Mouse (Mus musculus): ENCODE measurements around the gene BC024978. TPM values are rescaled to one million over a fixed set of nuclear protein-coding genes. Genes with fewer than 3 reads are reported as not detected.
"Not testable (repeated sequence)": the region's sequence is repeated elsewhere in the genome, so short reads cannot be mapped to it uniquely, and the experiment has no call there.

The BC024978 gene
- polyA plus RNA-seq, 1 experiment from 2014 or later, result 3.5 TPM

GRCm38 (mm10) chr7:27231693-27232331, 36.2 kb downstream of the BC024978 start:
- WGBS, result 83% methylated on average over 7 of the region's 7 CpGs
- no peaks in the 10 kb centered on the region for H3K36me3 ChIP-seq
- H3K9me3 ChIP-seq (replicated peaks), result no peaks in the 10 kb centered on the region
- H3K27me3 ChIP-seq (ENCODE audit: low read depth, poor library complexity, severe bottlenecking), result no peaks in the 10 kb centered on the region
- peak overlapping the region; percentile 91 for H3K27ac ChIP-seq (replicated peaks)
- no peak for DNase-seq (ENCODE audit: low spot score)
- peaks cover 44% of the 10 kb centered on the region for H3K4me1 ChIP-seq
- peak overlapping the region; percentile 12; the same call in 1 of the 2 replicates for H3K4me3 ChIP-seq

GRCm38 (mm10) chr7:27232781-27233281, 37.2 kb downstream of the BC024978 start, which contains the start of gene Coq8b:
TSS of gene Coq8b (plus strand) at chr7:27233023.
- Histone ChIP-seq H3K4me1 (peaks cover 33% of the 10 kb centered on the region), H3K36me3 (peaks cover 8% of the 10 kb centered on the region; the same call in 1 of the 2 replicates), H3K27ac (replicated peaks) (peak within 1 kb of the TSS; percentile 91), H3K9me3 (replicated peaks) (no peaks in the 10 kb centered on the region), H3K4me3 (peak within 1 kb of the TSS; percentile 60), H3K27me3 (ENCODE audit: low read depth, poor library complexity, severe bottlenecking) (no peaks in the 10 kb centered on the region)
- under 1% methylated on average over 25 of the region's 25 CpGs for WGBS
- DNase-seq (ENCODE audit: low spot score), result peak; percentile 98

- WGBS, result 0% methylated on average over 6 of the region's 6 CpGs
- Histone ChIP-seq H3K4me3 (peak overlapping the region; percentile 60), H3K27ac (replicated peaks) (peak overlapping the region; percentile 91), H3K36me3 (peaks cover 8% of the 10 kb centered on the region; the same call in 1 of the 2 replicates), H3K27me3 (ENCODE audit: low read depth, poor library complexity, severe bottlenecking) (no peaks in the 10 kb centered on the region), H3K9me3 (replicated peaks) (no peaks in the 10 kb centered on the region), H3K4me1 (peaks cover 33% of the 10 kb centered on the region)
- DNase-seq (ENCODE audit: low spot score), result no peak
These were observed 37.7 kb downstream of the BC024978 start for GRCm38 (mm10) chr7:27233300-27233699.

GRCm38 (mm10) chr7:27235726-27236125, 40.1 kb downstream of the BC024978 start:
- Histone ChIP-seq H3K4me1 (peaks cover 27% of the 10 kb centered on the region), H3K9me3 (replicated peaks) (no peaks in the 10 kb centered on the region), H3K27me3 (ENCODE audit: low read depth, poor library complexity, severe bottlenecking) (no peaks in the 10 kb centered on the region), H3K4me3 (no peak overlapping the region), H3K27ac (replicated peaks) (no peak overlapping the region), H3K36me3 (peaks cover 29% of the 10 kb centered on the region)
- no peak for DNase-seq (ENCODE audit: low spot score)
- WGBS, result 97% methylated on average over 2 of the region's 2 CpGs

DNA sequence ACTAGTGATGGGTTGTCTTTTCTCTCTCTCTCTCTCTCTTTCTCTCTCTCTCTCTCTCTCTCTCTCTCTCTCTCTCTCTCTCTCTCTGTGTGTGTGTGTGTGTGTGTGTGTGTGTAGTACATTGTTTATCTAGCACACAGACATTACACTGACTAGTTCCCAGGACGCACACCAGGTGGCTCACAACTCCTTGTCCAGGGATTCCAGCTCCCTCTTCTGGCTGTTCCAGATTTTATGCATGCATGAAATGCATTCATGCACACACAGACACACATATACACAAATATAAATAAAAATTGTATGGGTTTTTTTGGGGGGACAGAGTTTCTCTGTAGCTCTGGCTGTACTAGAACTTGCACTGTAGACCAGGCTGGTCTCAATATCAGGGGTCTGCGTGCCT, 41.9 kb downstream of the BC024978 start:
- peaks cover 17% of the 10 kb centered on the region for H3K4me1 ChIP-seq
- no peaks in the 10 kb centered on the region for H3K27me3 ChIP-seq (ENCODE audit: low read depth, poor library complexity, severe bottlenecking)
- no peak overlapping the region for H3K27ac ChIP-seq (replicated peaks)
- 92% methylated on average over 2 of the region's 2 CpGs for WGBS
- H3K36me3 ChIP-seq, result peaks cover 41% of the 10 kb centered on the region
- H3K9me3 ChIP-seq (replicated peaks), result no peaks in the 10 kb centered on the region
- H3K4me3 ChIP-seq, result no peak overlapping the region
- DNase-seq (ENCODE audit: low spot score), result no peak

- H3K36me3 ChIP-seq, result peaks cover 51% of the 10 kb centered on the region
- WGBS, result 87% methylated on average over 5 of the region's 5 CpGs
These were observed 43.0 kb downstream of the BC024978 start for GRCm38 (mm10) chr7:27238568-27238967.

GRCm38 (mm10) chr7:27243211-27243610, 47.6 kb downstream of the BC024978 start:
- H3K4me3 ChIP-seq, result no peak overlapping the region
- H3K27ac ChIP-seq (replicated peaks), result no peak overlapping the region
- 73% methylated on average over 8 of the region's 8 CpGs for WGBS
- peaks cover 73% of the 10 kb centered on the region for H3K36me3 ChIP-seq
- H3K27me3 ChIP-seq (ENCODE audit: low read depth, poor library complexity, severe bottlenecking), result no peaks in the 10 kb centered on the region
- H3K4me1 ChIP-seq, result no peaks in the 10 kb centered on the region
- DNase-seq (ENCODE audit: low spot score), result no peak
- H3K9me3 ChIP-seq (replicated peaks), result no peaks in the 10 kb centered on the region

More at GRCm38 (mm10) chr7:27238568-27238967, 43.0 kb downstream of the BC024978 start:
- Histone ChIP-seq H3K27ac (replicated peaks) (no peak overlapping the region), H3K4me1 (peaks cover 9% of the 10 kb centered on the region), H3K9me3 (replicated peaks) (no peaks in the 10 kb centered on the region), H3K27me3 (ENCODE audit: low read depth, poor library complexity, severe bottlenecking) (no peaks in the 10 kb centered on the region), H3K4me3 (no peak overlapping the region)
- no peak for DNase-seq (ENCODE audit: low spot score)

DNA sequence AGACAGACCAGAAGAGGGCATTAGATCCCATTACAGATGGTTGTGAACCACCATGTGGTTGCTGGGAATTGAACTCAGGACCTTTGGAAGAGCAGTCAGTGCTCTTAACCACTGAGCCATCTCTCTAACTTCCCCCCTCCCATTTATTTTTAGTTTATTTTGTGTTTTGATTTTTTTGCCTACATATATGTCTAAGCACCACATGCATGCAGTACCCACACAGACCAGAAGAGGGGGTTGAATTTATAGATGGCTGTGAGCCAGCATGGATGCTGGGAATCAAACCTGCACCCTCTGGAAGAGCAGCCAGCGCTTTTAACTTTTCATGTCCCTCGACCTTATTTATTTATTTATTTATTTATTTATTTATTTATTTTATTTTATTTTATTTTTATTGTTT, 48.5 kb downstream of the BC024978 start:
- 69% methylated on average over 2 of the region's 2 CpGs for WGBS
- H3K27me3 ChIP-seq (ENCODE audit: low read depth, poor library complexity, severe bottlenecking); H3K27ac ChIP-seq (replicated peaks); DNase-seq (ENCODE audit: low spot score); H3K4me3 ChIP-seq; H3K4me1 ChIP-seq; H3K9me3 ChIP-seq (replicated peaks): not testable (repeated sequence)
- H3K36me3 ChIP-seq, result peaks cover 66% of the 10 kb centered on the region

DNA sequence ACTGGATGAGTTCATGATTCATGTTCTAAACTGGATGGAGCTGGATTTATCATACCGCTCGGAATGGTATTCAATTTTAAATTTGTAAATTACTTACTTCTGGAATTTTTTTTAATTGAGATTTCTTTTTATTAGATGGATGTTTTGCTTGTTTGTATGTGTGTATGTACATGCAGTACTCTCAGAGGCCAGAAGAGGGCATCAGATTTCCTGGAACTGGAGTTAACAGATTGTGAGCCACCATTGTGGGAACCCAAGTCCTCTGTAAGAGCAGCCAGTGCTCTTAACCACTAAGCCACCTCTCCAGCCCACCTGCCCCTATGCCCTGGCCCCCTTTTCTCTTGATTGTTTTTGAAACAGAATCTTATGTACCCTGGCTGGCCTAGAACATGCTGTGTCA, 53.6 kb downstream of the BC024978 start:
- 90% methylated on average over 2 of the region's 2 CpGs for WGBS
- DNase-seq (ENCODE audit: low spot score), result no peak
- Histone ChIP-seq H3K4me3 (no peak overlapping the region), H3K9me3 (replicated peaks) (no peaks in the 10 kb centered on the region), H3K27me3 (ENCODE audit: low read depth, poor library complexity, severe bottlenecking) (no peaks in the 10 kb centered on the region), H3K4me1 (no peaks in the 10 kb centered on the region), H3K27ac (replicated peaks) (no peak overlapping the region), H3K36me3 (peaks cover 49% of the 10 kb centered on the region)

GRCm38 (mm10) chr7:27249928-27250327, 54.3 kb downstream of the BC024978 start:
- 91% methylated on average over 5 of the region's 5 CpGs for WGBS

DNA sequence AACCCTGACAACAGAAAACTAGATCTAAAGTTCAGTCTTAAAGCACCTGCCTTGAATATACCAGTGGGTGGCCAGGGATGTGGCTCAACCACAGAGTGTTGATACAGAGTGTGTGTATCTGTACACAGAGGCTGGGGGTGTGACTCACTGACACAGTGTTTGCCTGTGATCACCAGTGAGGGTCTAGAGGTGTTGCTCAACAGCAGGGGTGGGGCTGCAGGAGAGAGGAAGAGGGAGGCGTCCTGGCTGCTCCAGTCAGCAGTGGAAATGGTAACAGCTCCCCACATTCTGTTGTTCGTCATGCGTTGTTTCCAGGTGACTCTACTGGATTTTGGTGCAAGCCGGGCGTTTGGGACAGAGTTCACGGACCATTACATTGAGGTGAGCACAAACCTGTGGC, 56.4 kb downstream of the BC024978 start:
- WGBS, result 79% methylated on average over 6 of the region's 6 CpGs
- DNase-seq (ENCODE audit: low spot score), result no peak

More at GRCm38 (mm10) chr7:27249928-27250327, 54.3 kb downstream of the BC024978 start:
- no peaks in the 10 kb centered on the region for H3K27me3 ChIP-seq (ENCODE audit: low read depth, poor library complexity, severe bottlenecking)
- H3K27ac ChIP-seq (replicated peaks), result no peak overlapping the region
- no peak overlapping the region for H3K4me3 ChIP-seq
- H3K4me1 ChIP-seq, result no peaks in the 10 kb centered on the region
- DNase-seq (ENCODE audit: low spot score), result no peak
- peaks cover 56% of the 10 kb centered on the region for H3K36me3 ChIP-seq
- no peaks in the 10 kb centered on the region for H3K9me3 ChIP-seq (replicated peaks)

GRCm38 (mm10) chr7:27255721-27256120, 60.1 kb downstream of the BC024978 start:
- DNase-seq (ENCODE audit: low spot score), result no peak
- no peak overlapping the region for H3K4me3 ChIP-seq
- 79% methylated on average over 3 of the region's 3 CpGs for WGBS

More for the DNA sequence above, 56.4 kb downstream of the BC024978 start:
- Histone ChIP-seq H3K27me3 (ENCODE audit: low read depth, poor library complexity, severe bottlenecking) (peaks cover 4% of the 10 kb centered on the region; the same call in 1 of the 2 replicates), H3K4me1 (peaks cover 13% of the 10 kb centered on the region), H3K27ac (replicated peaks) (no peak overlapping the region), H3K4me3 (no peak overlapping the region), H3K9me3 (replicated peaks) (no peaks in the 10 kb centered on the region), H3K36me3 (peaks cover 37% of the 10 kb centered on the region)

More at GRCm38 (mm10) chr7:27255721-27256120, 60.1 kb downstream of the BC024978 start:
- peaks cover 22% of the 10 kb centered on the region for H3K36me3 ChIP-seq
- no peak overlapping the region for H3K27ac ChIP-seq (replicated peaks)
- no peaks in the 10 kb centered on the region for H3K9me3 ChIP-seq (replicated peaks)
- peaks cover 11% of the 10 kb centered on the region for H3K27me3 ChIP-seq (ENCODE audit: low read depth, poor library complexity, severe bottlenecking)
- H3K4me1 ChIP-seq, result peaks cover 47% of the 10 kb centered on the region

All from midbrain, embryonic 10.5 days (tissue).